Mouse (Mus musculus) embryonic facial prominence, embryonic 14.5 days (tissue): ENCODE results near the gene Sec14l2. TPM values are rescaled to one million over a fixed set of nuclear protein-coding genes. Genes with fewer than 3 reads are reported as not detected.
"Not testable (repeated sequence)": the region's sequence is repeated elsewhere in the genome, so short reads cannot be mapped to it uniquely, and the experiment has no call there.

ENCODE experiments used
- ATAC-seq: fragments of 200-750 bp; cut with Nextera tagmentation; 2 replicates; pipeline ENCODE4 v1.8.0; 2017; ENCODE audit warnings: low read depth, moderate number of reproducible peaks, moderate TSS enrichment
- DNase-seq: peaks from one replicate; pipeline ENCODE4 v3.0.0-alpha.2; 2015; ENCODE audit warnings: low spot score
- H3K27ac ChIP-seq: fragments of 300-500 bp; sonication (generic); replicated peaks from 2 replicates; pipeline ENCODE4 v1.5.1; 2014; ENCODE audit warnings: low read depth, mild to moderate bottlenecking, low read length, moderate library complexity
- H3K27me3 ChIP-seq: fragments of 300-500 bp; sonication (generic); replicated peaks from 2 replicates; pipeline ENCODE4 v1.6.1; 2014; ENCODE audit warnings: low read length; ENCODE audit not compliant: control insufficient read depth, insufficient read depth
- H3K36me3 ChIP-seq: fragments of 300-500 bp; sonication (generic); 2 replicates; pipeline ENCODE4 v1.6.1; 2014; ENCODE audit warnings: low read length, mixed read lengths; ENCODE audit not compliant: control insufficient read depth, insufficient read depth
- H3K4me1 ChIP-seq: fragments of 300-500 bp; sonication (generic); 2 replicates; pipeline ENCODE4 v1.6.1; 2014; ENCODE audit warnings: antibody characterized with exemption, low read length; ENCODE audit not compliant: control insufficient read depth, insufficient read depth
- H3K4me2 ChIP-seq: fragments of 300-500 bp; sonication (generic); 2 replicates; pipeline ENCODE4 v1.6.1; 2014; ENCODE audit warnings: low read depth, mild to moderate bottlenecking, low read length, moderate library complexity, mixed read lengths
- H3K4me3 ChIP-seq: fragments of 300-500 bp; sonication (generic); 2 replicates; pipeline ENCODE4 v1.5.1; 2014; ENCODE audit warnings: low read depth, mild to moderate bottlenecking, low read length
- H3K9ac ChIP-seq: fragments of 300-500 bp; sonication (generic); 2 replicates; pipeline ENCODE4 v1.6.1; 2014; ENCODE audit warnings: low read depth, mild to moderate bottlenecking, low read length, moderate library complexity, mixed read lengths
- H3K9me3 ChIP-seq: fragments of 300-500 bp; sonication (generic); 2 replicates; pipeline ENCODE4 v1.6.1; 2016; ENCODE audit warnings: low read length; ENCODE audit not compliant: control insufficient read depth
- WGBS: fragments of 180-500 bp; shearing (Covaris S2); extraction: QIAGEN DNeasy Blood & Tissue Kit; methylation state at CpG from one replicate; pipeline ENCODE4 v1.1.7; 2014; 5-methylcytosine and 5-hydroxymethylcytosine counted together
- polyA plus RNA-seq: library from polyadenylated mRNA; unstranded; fragments of >200 nt; fragmentation: Nextera tagmentation; extraction: Ambion mirVana; gene quantifications from 2 replicates; pipeline ENCODE4 v1.2.1, GENCODE M21; 2014

Sec14l2 gene
- polyA plus RNA-seq, 1 experiment from 2014 or later = 2.2 TPM

DNA sequence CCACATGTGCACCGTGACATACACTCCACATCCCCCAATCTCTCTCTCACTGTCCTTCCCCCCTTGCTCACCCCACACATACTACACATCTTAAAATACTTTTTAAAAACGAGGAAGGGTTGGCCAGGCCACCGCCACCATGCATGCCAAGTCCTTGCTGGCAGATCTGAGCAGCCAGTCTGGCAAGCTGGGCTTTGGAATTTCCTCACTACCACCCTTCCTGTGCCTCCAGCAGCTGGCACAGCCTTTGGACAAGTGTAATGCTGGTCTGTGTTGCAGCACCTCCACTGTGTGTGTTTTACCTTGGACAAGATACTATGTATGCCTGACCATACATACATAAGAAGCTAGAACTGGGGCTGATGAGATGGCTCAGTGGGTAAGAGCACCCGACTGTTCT lies 9.7 kb downstream of the Sec14l2 start:
- Histone ChIP-seq H3K9me3 (no peaks in the 10 kb centered on the region), H3K27me3 (peaks cover 8% of the 10 kb centered on the region), H3K4me2 (no peak overlapping the region), H3K4me1 (peaks cover 6% of the 10 kb centered on the region), H3K36me3 (no peaks in the 10 kb centered on the region), H3K9ac (no peak overlapping the region), H3K4me3 (no peak overlapping the region), H3K27ac (no peak overlapping the region)
- DNase-seq (no peak), ATAC-seq (no peak)
- WGBS = 74% methylated on average over 4 of the region's 4 CpGs

DNA sequence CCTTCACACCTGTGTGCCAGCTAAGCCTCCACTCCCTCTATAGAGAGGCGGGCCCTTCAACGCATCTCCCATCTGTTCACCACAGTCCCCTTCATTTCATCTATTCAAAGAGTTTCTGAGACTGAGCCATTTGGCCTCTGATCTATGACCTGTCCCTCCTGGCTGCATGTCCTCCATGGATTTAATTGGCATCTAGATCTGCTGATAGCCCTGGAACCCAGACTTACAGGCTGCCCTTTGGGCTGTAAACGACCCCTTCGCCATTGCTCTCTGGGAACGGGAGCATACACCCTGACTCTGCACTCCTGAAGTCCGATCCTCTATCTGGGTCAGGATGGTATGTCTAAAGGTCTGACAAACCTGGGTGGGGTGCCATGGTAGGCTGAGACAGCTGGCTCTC lies 10.4 kb downstream of the Sec14l2 start:
- ATAC-seq (peak; percentile 65; the same call in 1 of the 2 replicates), DNase-seq (no peak)
- WGBS = 85% methylated on average over 6 of the region's 6 CpGs
- peaks cover 6% of the 10 kb centered on the region; the same call in 1 of the 2 replicates for H3K27me3 ChIP-seq
- no peak overlapping the region for H3K27ac ChIP-seq
- H3K9ac ChIP-seq = no peak overlapping the region
- H3K4me3 ChIP-seq = no peak overlapping the region
- H3K36me3 ChIP-seq = no peaks in the 10 kb centered on the region
- peaks cover 4% of the 10 kb centered on the region for H3K4me1 ChIP-seq
- H3K9me3 ChIP-seq = no peaks in the 10 kb centered on the region
- no peak overlapping the region for H3K4me2 ChIP-seq

GRCm38 (mm10) chr11:4112033-4112432 lies 11.2 kb downstream of the Sec14l2 start:
- H3K4me2 ChIP-seq = no peak overlapping the region
- H3K27me3 ChIP-seq = no peaks in the 10 kb centered on the region
- DNase-seq (no peak), ATAC-seq (no peak)
- WGBS = 92% methylated on average over 4 of the region's 4 CpGs
- no peak overlapping the region for H3K4me3 ChIP-seq
- H3K36me3 ChIP-seq = no peaks in the 10 kb centered on the region
- no peak overlapping the region for H3K9ac ChIP-seq
- H3K27ac ChIP-seq = no peak overlapping the region
- no peaks in the 10 kb centered on the region for H3K4me1 ChIP-seq
- H3K9me3 ChIP-seq = no peaks in the 10 kb centered on the region

DNA sequence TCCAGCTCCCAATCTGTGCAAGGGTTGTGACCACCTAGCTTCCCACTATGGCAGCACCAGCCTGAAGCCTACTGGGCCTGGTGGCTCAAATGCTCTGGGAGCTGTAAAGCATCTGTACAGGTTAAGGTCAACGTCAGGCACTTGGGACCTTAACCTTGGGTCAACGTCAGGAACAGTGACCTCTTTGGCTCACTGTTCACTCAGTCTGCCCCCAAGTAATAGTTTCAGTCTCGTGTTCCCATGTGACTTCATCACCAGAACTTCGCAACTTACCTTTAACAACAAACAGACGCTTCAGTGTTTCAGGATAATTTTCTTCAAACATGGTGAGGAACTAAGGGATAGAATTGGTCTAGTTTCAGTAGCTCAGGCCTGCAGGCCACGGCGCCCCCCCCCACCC lies 14.5 kb downstream of the Sec14l2 start:
- Histone ChIP-seq H3K9ac (no peak overlapping the region), H3K4me1 (no peaks in the 10 kb centered on the region), H3K4me3 (no peak overlapping the region), H3K4me2 (no peak overlapping the region), H3K27me3 (no peaks in the 10 kb centered on the region), H3K9me3 (no peaks in the 10 kb centered on the region), H3K27ac (no peak overlapping the region), H3K36me3 (no peaks in the 10 kb centered on the region)
- DNase-seq (no peak), ATAC-seq (no peak)
- 62% methylated on average over 7 of the region's 7 CpGs for WGBS

- not testable (repeated sequence) for H3K4me1 ChIP-seq, H3K4me2 ChIP-seq, ATAC-seq, H3K27me3 ChIP-seq, H3K36me3 ChIP-seq, DNase-seq, H3K9me3 ChIP-seq, H3K4me3 ChIP-seq, H3K27ac ChIP-seq, H3K9ac ChIP-seq
- 81% methylated on average over 3 of the region's 6 CpGs for WGBS
These were observed 15.3 kb downstream of the Sec14l2 start for GRCm38 (mm10) chr11:4107901-4108300.

- Histone ChIP-seq H3K9ac (no peak overlapping the region), H3K4me3 (no peak overlapping the region), H3K4me1 (no peaks in the 10 kb centered on the region), H3K27ac (no peak overlapping the region), H3K36me3 (no peaks in the 10 kb centered on the region), H3K27me3 (no peaks in the 10 kb centered on the region), H3K4me2 (no peak overlapping the region), H3K9me3 (no peaks in the 10 kb centered on the region)
- 63% methylated on average over 6 of the region's 6 CpGs for WGBS
- ATAC-seq (no peak), DNase-seq (no peak)
These were observed 17.8 kb downstream of the Sec14l2 start for GRCm38 (mm10) chr11:4105444-4105843.

DNA sequence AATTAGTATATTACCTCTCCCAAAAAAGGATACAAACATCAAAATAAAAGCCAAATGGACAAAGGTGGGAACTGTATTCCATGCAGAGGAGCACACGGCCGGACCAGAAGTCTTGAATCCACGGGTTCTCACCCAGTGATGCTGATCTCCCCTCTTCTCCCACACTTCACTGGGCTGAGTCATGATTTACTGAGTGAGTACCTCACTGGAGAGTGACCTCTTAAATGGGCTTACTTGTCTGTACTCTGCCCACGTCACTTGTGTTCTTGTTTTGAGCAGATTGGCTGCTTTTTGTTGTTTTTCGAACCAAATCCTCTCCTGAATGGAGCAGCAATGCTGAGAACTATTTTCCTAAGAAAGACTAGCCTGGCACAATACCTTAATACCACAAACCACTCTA lies 18.2 kb downstream of the Sec14l2 start:
- Histone ChIP-seq H3K36me3 (no peaks in the 10 kb centered on the region), H3K4me3 (no peak overlapping the region), H3K9me3 (no peaks in the 10 kb centered on the region), H3K27me3 (no peaks in the 10 kb centered on the region), H3K4me1 (no peaks in the 10 kb centered on the region), H3K27ac (no peak overlapping the region), H3K4me2 (no peak overlapping the region), H3K9ac (no peak overlapping the region)
- ATAC-seq (no peak), DNase-seq (no peak)
- 79% methylated on average over 5 of the region's 5 CpGs for WGBS

GRCm38 (mm10) chr11:4103522-4103921 lies 19.7 kb downstream of the Sec14l2 start:
- no peaks in the 10 kb centered on the region for H3K9me3 ChIP-seq
- no peak for ATAC-seq
- no peaks in the 10 kb centered on the region for H3K36me3 ChIP-seq
- no peak overlapping the region for H3K27ac ChIP-seq
- no peaks in the 10 kb centered on the region for H3K27me3 ChIP-seq
- WGBS = 69% methylated on average over 14 of the region's 14 CpGs
- no peak overlapping the region for H3K9ac ChIP-seq
- DNase-seq = no peak
- no peaks in the 10 kb centered on the region for H3K4me1 ChIP-seq
- no peak overlapping the region for H3K4me2 ChIP-seq
- no peak overlapping the region for H3K4me3 ChIP-seq

DNA sequence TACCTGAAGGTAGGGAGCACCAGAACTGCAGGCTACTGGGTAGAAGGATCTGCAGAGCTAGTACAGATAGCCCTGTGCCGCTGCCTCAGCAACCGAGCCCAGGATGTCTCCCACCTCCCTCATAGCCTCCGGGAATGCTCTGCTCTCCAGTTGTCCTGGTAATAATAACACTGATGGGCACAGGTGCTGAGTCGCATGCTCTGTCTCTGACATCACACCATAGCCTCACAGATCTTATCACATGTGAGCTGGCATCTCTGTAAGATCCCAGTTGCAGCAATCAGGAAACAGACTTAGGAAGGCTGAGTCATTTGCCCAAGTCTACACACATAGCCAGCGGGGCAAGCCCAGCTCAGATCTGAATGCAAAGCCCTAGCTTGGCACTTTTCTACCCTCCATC lies 21.4 kb downstream of the Sec14l2 start:
- H3K27ac ChIP-seq = no peak overlapping the region
- WGBS = 73% methylated on average over 5 of the region's 5 CpGs
- H3K9me3 ChIP-seq = no peaks in the 10 kb centered on the region
- H3K9ac ChIP-seq = no peak overlapping the region
- peaks cover 3% of the 10 kb centered on the region; the same call in 1 of the 2 replicates for H3K4me1 ChIP-seq
- no peaks in the 10 kb centered on the region for H3K27me3 ChIP-seq
- no peaks in the 10 kb centered on the region for H3K36me3 ChIP-seq
- ATAC-seq (no peak), DNase-seq (no peak)
- H3K4me2 ChIP-seq = no peak overlapping the region
- no peak overlapping the region for H3K4me3 ChIP-seq
